Mouse (Mus musculus) adipocyte (in vitro differentiated cells): Measurements from ENCODE around the gene Ocln.

ENCODE experiments used
- DNase-seq: peaks from one replicate; pipeline ENCODE4 v3.0.0-alpha.2; 2016; ENCODE audit warnings: low spot score

The Ocln gene

DNA sequence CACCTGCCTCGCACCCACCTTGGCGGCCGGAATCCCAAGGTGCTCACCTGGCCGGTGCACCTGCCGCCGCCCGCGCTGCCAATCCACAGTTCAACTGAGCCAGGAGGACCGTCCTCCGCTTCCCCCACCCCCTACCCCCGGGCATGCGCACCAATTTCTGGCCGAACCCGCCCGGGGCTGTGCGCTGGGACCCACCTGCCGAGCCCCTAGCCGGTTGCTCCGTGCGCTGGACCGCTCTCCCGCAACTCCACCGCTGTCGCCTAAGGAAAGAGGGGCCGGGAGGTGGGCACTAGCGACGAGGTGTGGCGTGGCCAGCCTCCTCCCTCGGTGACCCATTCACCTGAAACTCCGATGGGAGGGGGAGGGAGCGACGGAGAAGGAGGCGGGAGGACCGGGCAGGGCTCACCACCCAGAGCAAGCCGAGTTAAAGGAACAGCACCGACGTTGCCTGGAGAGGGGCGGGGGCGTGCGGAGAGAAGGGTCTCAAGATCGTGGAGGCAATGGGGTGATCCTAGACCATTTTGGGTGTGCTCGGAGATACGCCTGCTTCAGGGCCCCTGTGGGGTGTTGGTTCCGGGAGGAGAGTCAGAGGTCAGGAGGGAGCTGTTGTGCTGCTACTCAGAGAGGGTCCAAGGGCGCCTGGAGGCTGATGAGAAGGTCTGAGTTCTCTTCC, at the start of gene Ocln:
Gene Ocln (minus strand): TSS at position 350 of the 673 bp plus-strand sequence.
- DNase-seq, result no peak

DNA sequence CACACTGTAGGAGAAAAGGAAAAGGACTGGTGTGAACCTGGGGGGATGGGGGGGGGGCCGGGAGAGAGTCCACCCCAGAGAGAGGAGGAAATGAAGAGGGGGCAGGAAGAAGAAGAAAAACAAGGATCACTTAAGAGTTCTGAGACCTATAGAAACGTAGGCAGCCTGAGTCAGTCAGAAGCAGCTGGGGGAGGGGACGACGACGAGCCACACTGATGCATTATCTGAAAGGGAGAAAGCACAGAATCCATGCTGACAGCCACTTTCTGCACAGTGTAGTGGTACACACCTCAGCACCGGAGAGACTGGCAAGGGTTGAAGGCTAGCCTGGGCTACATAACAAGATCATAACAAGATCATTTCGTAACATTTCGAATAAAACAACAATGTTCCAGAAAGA, 48.5 kb upstream of the Ocln start:
- no peak for DNase-seq

DNA sequence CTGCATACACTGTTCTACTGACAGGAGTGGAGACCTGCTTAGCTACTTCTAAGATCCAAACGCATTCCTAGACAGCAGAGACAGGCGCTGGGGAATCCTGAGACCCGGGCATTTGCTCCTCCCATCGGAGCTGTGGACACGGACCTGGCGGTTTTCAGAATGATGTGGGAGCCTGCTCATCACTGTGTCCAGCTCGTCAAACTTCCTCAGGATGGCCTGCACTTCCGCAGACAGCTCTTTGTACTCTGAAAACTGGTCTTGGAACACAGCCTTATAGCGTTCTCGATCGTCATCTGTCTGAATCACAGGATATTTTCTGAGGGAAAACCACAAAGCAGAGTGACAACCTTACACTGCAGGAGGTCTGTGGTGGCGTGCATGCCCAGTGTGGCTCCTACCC, 47.8 kb upstream of the Ocln start:
- DNase-seq, result no peak

DNA sequence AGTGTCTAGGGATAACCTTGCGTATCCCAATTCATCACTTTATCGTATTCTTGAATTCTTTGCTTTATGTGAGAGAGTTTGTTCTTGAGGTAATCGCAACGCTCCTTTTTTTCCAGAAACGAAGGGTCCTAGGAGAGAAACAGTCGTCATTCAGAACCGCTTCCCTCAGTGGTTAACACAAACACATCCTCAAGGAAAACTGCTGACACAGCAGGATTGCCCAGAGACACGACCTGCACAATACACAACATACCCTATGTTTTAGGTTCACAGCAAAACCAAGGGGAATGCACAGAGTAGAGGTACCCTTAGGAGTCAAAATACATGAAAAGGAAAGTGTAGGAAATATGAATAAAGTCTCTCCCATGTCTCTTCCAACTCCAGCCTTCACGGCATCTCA, 44.8 kb upstream of the Ocln start:
- DNase-seq, result no peak

DNA sequence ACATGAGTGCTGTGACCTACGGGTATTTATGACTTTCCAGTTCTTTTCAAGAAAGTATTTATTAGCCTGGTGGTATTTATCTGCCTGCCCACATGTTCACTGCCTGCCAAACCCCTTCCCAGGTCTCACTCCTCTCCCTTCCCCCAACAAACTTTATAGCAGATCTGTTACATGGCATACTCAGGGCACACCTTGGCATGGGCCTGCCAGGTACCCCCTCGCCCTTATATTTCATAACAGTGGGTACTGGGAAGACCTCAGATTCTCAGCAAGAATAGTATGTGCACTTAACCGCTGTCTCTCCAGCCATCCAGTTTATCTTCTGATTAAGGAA, 43.0 kb upstream of the Ocln start:
- no peak for DNase-seq

DNA sequence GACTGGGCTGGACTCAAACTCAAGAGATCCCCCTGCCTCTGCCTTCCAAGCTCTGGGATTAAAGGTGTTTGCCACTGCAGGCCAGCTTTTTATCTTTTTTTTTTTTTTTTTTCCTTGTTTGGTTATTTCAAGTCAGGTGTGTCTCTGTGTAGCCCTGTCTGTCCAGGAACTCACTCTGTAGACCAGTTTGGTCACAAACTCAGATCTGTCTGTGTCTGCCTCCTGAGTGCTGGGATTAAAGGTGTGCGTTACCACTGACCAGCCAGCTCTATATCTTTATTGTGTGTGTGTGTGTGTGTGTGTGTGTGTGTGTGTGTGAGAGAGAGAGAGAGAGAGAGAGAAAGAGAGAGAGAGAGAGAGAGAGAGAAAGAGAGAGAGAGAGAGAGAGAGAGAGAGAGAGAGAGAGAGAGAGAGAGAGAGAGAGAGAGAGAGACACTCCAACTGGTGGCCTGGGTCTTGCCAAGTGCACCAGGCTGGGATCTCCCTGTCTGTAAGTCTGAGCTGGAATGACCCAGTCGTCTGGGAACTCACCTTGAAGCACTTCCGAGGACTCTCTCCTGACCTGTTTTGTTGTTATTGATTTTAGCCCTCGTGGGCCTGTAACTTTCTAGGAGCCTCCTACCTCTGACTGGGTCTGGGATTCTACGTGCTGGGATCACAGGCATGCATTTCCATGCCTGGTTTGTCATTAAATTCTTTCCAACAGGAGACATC, 42.5 kb upstream of the Ocln start:
- DNase-seq, result no peak

DNA sequence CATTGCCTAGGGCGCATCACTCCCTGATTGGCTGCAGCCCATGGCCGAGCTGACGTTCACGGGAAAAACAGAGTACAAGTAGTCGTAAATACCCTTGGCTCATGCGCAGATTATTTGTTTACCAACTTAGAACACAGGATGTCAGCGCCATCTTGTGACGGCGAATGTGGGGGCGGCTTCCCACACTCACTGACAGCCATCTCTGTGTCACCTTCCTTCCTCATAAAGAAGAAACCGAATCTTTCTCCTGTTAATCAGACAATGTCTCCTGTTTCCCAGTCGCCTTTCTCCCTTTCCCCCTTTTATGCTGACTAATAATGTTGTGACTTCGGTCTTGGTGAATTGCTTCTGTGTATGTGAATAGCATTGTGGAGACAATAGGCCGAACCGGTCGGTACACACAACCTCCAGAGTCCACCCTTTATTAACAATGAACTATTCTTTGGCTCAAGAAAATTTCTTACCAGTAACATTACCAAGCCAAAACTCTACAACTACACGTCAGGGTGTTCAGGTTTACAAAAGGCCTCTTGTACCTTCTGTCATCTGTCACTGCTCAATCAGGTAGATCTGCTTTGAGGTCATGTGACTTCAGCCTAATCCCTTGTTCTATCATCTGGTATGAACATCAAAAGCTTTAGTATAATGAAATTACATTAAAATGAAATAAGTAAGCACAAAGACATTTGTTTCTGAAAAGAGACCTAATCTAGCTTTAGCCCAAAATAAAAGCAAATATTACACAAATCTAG, 41.7 kb upstream of the Ocln start:
- no peak for DNase-seq

DNA sequence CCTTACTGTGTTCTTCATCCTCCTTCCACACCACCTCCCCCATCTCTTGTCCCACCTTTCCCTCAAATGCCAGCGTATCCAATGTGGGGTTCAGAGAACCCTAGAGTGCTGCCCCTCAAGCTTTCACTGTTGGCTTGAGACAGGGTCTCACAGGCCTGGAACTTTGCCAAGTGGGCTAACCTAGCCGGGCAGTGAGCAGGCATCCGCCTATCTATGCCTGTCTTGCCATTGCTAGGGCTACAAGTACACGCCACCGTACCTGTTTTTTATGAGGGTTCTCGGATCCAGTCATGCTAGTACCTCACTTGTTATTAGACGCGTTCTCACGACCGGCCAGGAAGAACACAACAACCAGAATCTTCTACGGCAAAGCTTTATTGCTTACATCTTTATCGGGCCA, 36.1 kb upstream of the Ocln start:
- DNase-seq, result no peak

DNA sequence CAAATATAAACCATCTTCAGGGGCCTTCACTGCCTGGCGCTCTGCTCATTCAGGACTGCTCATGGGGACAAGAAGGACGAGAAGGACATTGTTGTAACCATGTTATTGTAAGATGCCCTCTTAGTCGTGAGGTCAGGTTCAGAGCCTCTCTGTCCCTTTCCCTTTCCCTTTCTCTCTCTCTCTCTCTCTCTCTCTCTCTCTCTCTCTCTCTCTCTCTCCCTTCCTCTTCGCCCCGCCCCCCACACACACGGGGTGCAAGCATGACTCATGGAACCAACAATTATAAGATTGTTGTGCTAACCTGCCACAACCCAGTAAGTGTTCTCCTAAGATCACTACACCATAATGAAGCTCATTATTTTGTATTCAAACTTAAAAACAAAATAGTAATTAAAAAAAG, 29.6 kb upstream of the Ocln start:
- DNase-seq, result no peak

DNA sequence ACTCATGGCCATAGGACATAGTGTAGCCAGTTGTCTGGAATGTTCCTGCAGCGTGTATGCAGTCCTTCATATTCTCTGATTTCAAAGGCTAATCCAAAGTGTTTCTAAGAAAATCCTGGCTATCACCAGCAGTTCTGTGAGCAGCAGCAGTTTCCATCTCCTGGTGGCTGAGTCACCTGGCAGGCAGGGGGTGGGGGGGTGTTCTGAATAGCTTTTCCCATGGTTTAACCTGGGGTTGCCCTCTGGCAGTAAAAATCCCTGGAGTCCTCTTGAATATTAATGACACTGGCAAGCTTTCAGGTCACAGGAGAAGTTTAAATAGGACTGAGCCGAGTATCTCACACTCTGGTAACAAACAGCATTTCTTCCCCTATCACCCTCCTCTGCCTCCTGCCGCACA, 29.2 kb upstream of the Ocln start:
- DNase-seq, result peak; percentile 12

DNA sequence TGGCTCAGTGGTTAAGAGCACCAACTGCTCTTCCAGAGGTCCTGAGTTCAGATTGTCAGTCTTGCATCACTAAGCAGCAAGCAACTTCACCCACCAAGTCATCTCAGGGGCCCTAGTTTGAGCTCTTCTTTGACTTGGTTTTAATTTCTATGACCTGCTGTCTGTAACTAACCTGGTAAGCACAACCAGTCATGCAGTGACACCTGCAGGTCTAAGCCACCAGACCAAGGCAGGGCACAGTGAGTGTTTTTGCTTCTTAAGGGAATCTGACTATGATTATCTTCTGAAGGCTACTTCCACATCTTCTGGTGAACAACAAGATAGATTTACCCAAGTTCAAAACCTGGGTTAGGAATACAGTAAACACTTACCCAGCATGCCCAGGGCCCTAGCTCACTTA, 27.4 kb upstream of the Ocln start:
- DNase-seq, result no peak

DNA sequence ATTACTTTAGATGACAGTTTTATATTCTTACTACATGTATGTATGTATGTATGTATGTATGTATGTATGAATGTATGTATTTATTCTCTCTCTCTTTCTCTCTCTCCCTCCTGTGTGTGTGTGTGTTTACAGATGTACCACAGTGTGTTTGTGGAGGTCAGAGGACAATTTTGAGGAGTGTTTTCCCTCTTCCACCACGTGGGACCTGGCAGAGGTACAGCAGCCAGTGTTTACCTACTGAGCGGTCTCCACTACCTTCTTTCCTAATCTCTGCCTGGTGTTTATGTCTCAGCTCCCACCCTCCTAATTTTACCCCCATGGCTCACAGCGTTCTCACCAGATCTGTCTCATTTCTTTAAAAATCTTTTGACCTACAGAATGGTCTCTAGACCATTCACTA, 26.7 kb upstream of the Ocln start:
- DNase-seq, result no peak

DNA sequence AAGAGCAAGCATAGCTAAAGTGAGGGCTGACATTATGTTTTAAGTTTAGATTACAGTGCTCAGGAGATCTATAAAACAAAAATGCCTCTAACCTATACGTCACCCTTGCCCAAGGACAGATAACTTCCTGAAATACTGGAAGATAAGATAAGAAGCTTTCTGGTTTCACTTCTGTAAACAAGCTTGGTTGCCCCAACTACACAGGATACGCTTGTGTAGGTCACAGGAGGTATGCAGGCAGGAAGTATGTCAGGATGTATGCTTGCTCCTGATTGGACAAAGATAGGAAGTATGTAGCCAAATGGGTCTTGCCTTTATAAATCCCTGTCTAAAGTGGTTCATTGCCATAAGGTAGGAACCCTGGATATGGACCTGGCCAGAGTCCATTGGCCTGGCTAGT, 23.4 kb upstream of the Ocln start:
- DNase-seq, result no peak

DNA sequence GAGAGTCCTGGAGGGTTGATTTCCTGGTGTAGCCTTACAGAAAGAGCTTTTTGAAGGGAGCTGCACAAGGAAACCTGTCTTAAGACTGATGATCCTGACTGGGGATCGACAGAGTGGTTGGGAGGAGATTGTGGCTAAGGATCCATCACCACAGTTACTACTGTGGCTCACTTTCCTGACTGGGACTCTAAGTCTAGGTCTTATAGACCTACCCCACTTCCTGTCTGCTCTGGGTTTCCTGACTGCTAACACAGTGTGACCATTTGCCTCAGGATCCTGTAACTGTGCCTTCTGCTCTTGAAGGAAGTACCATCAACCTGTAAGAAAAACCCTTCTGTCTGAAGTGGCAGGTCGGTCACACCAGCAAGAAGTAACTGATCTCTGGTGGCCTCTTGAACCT, 18.2 kb upstream of the Ocln start:
- no peak for DNase-seq

DNA sequence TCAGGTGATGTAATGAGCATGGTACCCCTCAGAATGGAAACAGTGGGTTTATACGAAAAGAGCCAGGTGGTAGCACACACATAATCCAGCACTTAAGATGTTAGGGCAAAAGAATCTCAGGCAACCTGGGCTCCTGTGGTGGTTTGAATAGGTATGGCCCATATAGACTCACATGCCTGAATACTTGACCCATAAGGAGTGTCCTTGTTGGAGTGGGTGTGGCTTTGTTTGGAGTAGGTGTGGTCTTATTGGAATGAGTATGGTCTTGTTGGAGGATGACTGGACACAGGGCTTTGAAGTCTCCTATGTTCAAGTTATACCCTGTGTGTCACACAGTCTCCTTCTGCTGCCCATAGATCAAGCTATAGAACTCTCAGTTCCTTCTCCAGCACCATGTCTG, 15.8 kb upstream of the Ocln start:
- no peak for DNase-seq

DNA sequence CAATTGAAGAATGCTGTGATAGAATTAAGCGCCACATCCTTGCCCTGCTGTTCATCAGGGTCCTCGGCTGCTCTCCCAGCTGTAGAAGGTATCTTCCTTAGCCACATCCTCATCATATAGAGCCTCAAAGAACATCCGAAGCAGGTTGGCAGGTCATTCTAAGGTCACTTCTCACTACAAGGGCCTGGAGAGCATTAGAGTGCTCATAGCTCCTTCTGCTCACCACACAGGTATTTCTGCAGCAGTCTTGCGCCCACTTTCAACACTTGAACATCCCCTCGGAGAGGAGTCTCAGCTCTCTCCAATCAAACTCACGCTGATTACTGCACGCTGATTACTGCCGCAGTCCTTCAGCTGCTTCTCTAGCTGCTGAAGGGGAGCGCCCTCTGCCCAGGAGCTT, 6.9 kb upstream of the Ocln start:
- DNase-seq, result no peak

DNA sequence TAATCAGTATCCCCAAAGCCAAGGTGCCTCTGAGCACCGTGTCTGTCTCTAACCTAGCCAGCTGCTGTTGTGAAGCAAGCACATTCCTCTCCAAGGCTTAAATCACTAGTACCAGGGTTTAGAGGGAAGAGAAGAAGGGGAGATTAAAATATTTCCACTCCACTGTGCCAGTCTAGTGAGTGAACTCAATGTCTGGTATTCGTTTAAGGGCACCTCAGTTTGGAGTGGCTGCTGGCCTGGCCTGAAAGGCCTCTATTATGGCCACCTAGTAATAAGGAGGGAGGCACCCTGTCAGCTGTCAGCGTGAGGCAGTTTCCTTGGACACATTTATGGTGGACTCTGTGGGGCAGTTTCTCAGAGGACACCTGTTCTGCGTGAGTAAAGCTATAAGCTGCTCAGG, 4.5 kb upstream of the Ocln start:
- no peak for DNase-seq

DNA sequence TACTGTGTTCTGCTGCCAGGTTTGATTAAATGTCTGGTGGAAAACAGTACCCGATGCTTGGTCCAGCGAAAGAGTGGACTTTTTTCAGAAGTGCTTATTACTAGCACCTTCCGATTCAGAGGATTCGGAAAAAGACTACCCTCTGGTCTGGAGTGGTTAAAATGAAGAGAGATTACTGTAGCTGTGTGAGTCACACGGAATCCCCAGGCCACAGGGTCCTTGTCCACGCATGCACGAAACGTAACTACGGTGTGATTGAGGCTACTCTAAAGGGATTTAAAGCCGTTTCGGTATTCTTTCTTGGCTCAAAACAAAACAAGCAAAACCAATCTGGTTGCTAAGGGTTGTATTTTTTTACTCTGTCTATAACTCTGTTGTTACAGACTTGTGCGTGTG, 522 bp upstream of the Ocln start:
- DNase-seq, result no peak

DNA sequence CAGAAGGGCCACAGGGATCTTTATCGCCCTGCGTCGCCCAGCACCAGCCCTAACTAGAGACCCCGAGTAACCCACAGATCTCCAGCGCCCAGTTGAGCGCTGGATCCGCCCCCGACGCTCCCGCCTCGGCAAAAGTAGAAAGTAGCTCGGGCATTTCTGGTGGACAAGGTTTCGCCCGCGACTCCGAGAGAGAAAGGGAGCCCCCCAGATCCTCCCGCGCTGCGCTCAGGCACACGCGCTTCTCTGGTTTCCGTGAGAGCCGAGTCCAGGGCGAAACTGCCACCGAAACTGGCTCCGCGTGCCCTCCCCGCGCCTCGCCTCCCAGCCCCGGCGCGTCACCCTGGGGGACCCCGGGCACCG, 529 bp downstream of the Ocln start:
- no peak for DNase-seq

DNA sequence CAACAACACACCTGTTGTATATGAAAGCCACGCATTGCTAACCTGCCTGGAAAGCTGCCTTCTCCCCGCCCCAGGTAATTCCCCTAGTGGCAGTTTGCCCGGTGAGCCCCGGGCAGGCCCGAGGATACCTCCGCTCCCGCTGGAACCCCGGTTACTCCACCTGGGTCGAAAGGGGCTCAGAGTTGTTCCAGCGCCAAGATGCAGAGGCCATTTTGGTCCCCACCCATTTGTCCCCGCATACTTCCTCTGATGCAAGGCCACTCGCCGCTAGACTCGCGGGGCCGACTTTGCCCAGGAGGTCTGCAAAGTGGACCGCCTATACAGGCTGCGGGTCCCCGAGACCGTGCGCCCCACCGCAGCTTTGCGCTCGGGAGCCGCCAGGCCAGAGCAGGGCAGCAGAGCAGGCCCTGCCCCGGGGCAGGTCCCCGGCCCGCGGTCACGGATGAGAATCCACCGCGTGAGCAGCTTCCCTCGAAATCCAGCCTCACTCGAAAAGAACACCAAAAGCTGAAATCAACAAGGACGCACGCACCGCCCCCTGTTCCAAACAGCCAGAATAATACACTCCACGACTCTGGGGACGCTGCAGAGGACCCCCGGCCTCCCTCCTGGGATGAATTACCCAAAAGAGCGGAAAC, 1.0 kb downstream of the Ocln start:
- no peak for DNase-seq

DNA sequence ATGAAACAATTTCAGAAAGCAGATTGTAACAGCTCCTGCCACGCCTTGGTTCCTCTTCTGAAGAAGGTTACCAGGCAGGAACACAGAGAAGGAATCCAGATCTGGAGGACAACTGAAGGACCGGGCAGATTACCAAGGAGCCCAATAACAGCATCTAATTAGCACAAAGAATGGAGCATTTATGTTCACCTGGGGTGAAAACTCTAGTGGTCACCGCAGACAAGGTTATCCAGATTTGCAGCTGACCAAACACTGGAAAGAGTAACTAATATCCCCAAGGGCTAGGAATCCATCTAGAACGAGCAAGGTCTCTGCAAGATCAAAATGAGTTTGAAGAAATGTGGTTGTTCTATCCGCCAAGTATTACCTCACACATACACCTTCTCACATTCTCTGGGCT, 5.2 kb downstream of the Ocln start:
- DNase-seq, result no peak

DNA sequence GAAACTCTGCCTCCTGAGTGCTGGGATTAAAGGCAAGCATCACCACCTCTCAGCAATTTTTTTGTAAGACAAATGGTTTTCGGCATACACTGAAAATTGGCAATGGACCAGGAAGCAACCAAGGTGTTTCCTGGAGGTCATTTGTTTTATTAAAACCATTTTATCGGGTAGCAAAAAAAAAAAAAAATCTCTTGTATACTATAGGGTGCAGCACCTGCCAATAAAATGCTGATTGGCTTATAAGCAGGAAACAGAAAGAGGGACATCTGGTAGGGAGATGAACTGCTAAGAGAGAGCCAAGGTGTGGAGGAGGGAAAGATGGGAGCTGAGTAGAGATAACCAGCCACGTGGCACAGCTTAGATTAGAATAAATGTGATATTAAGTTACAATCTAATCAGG, 7.0 kb downstream of the Ocln start:
- no peak for DNase-seq

DNA sequence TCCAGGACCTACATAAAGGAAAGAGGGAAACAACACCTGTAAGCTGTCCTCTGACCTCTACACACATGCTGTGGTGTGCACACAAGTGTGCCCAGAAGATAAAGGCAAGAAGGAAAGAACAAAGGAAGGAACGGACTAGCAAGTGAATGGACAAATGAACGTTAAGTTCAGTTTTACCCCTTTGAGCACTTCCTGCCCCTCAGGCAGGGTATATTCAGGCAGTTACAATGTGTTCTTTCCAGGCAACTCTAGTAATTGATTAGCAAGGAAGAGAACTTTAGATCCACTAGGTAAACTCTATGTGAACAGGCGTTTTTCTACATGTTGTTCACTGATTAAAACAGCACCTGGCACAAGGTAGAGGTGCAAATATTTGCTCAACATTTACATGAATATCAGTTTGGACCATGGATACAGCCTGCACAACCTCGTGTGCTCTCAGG, 8.3 kb downstream of the Ocln start:
- no peak for DNase-seq
